Mouse (Mus musculus): ENCODE results near the gene Mfap1a.

GRCm38 (mm10) chr2:121525056-121525455, 18.6 kb upstream of the Mfap1a start:
- no peak for TF ChIP-seq CTCF (IDR thresholded peaks at IDR 0.05; ENCODE audit: low read depth)
- TF ChIP-seq EP300 (optimal IDR thresholded peaks at IDR 0.05): no peak
